ENCODE assay signal across 8 mouse cellular contexts in genomic region chr1:119997644-119998043, GRCm38 (mm10). TPM values are rescaled to one million over a fixed set of nuclear protein-coding genes. Genes with fewer than 3 reads are reported as not detected.
DNase-seq lines count a peak whose midpoint lies in the region; ATAC-seq and TF ChIP-seq lines count a peak whose summit lies in the region.

No protein-coding gene starts in this region.

- intact Hi-C loops in gastrocnemius, postnatal 36 days (cut with DNase I): no loop called here

- no peak for TF ChIP-seq EP300 in heart, postnatal 0 days (IDR thresholded peaks at IDR 0.05; ENCODE audit: low read depth)

- H3K36me3 ChIP-seq in heart, postnatal 0 days (replicated peaks; ENCODE audit: control insufficient read depth, insufficient read depth, low read length): no peaks in the 10 kb centered on the region
- no peaks in the 10 kb centered on the region for H3K36me3 ChIP-seq in limb, embryonic 12.5 days
- H3K36me3 ChIP-seq in midbrain, postnatal 0 days (ENCODE audit: insufficient read depth, low read length): no peaks in the 10 kb centered on the region

- H3K27me3 ChIP-seq in heart, postnatal 0 days (ENCODE audit: control insufficient read depth, insufficient read depth, low read length): no peaks in the 10 kb centered on the region
- H3K27me3 ChIP-seq in limb, embryonic 12.5 days: no peaks in the 10 kb centered on the region; the same call in 1 of the 2 replicates
- H3K27me3 ChIP-seq in midbrain, postnatal 0 days (ENCODE audit: insufficient read depth, low read length): no peaks in the 10 kb centered on the region

- peak; percentile 51; the same call in 1 of the 2 replicates for ATAC-seq in heart, postnatal 0 days (ENCODE audit: insufficient read depth, low read depth)
- ATAC-seq in limb, embryonic 12.5 days (ENCODE audit: insufficient number of reproducible peaks, insufficient read depth, low FRiP score, low TSS enrichment, low read depth): no peak
- no peak for ATAC-seq in midbrain, postnatal 0 days (ENCODE audit: low FRiP score)

- peak overlapping the region; percentile 53 for H3K4me3 ChIP-seq in heart, postnatal 0 days (ENCODE audit: low read depth, low read length)
- H3K4me3 ChIP-seq in limb, embryonic 12.5 days (replicated peaks): peak overlapping the region; percentile 51
- peak overlapping the region; percentile 36 for H3K4me3 ChIP-seq in midbrain, postnatal 0 days (ENCODE audit: low read depth, low read length)

- peak; percentile 27 for TF ChIP-seq CTCF in heart, postnatal 0 days (IDR thresholded peaks at IDR 0.05; ENCODE audit: low read depth)
- TF ChIP-seq CTCF in midbrain, postnatal 0 days (IDR thresholded peaks at IDR 0.05): no peak

- 30% methylated on average over 5 of the region's 5 CpGs for WGBS in heart, postnatal 0 days
- 41% methylated on average over 5 of the region's 5 CpGs for WGBS in limb, embryonic 12.5 days
- WGBS in midbrain, postnatal 0 days: 22% methylated on average over 5 of the region's 5 CpGs

- peak; percentile 15 for DNase-seq in thymus, postnatal 4 days
- DNase-seq in thymus, postnatal 14 days: no peak
- DNase-seq in heart, postnatal 0 days (ENCODE audit: low spot score): no peak
- DNase-seq in midbrain, postnatal 0 days (ENCODE audit: low spot score): no peak
- DNase-seq in layer of hippocampus, adult 18-20 months (ENCODE audit: low spot score in 2 of 2): no peak
- DNase-seq in cerebellum, postnatal 14 days: no peak
- no peak for DNase-seq in gastrocnemius, postnatal 36 days

- no peak overlapping the region for H3K27ac ChIP-seq in heart, postnatal 0 days (ENCODE audit: low read depth)
- no peak overlapping the region for H3K27ac ChIP-seq in limb, embryonic 12.5 days
- H3K27ac ChIP-seq in midbrain, postnatal 0 days (ENCODE audit: low read depth, low read length): no peak overlapping the region

- H3K4me2 ChIP-seq in heart, postnatal 0 days (ENCODE audit: low read depth, low read length): peak overlapping the region; percentile 72
- peak overlapping the region; percentile 76 for H3K4me2 ChIP-seq in limb, embryonic 12.5 days
- H3K4me2 ChIP-seq in midbrain, postnatal 0 days (ENCODE audit: low read depth, low read length, poor library complexity, severe bottlenecking): peak overlapping the region; percentile 73

- no peaks in the 10 kb centered on the region for H3K9me3 ChIP-seq in heart, postnatal 0 days (replicated peaks; ENCODE audit: control insufficient read depth, low read length)
- no peaks in the 10 kb centered on the region for H3K9me3 ChIP-seq in limb, embryonic 12.5 days
- H3K9me3 ChIP-seq in midbrain, postnatal 0 days (ENCODE audit: low read length): no peaks in the 10 kb centered on the region

- no peak overlapping the region for H3K9ac ChIP-seq in heart, postnatal 0 days (replicated peaks; ENCODE audit: low read depth, low read length)
- H3K9ac ChIP-seq in limb, embryonic 12.5 days (replicated peaks): no peak overlapping the region
- H3K9ac ChIP-seq in midbrain, postnatal 0 days (replicated peaks; ENCODE audit: low read length, poor library complexity, severe bottlenecking): no peak overlapping the region

- no peaks in the 10 kb centered on the region for H3K4me1 ChIP-seq in heart, postnatal 0 days (ENCODE audit: control insufficient read depth, insufficient read depth)
- 0 out of 2 replicates have a peak, but pooled peaks cover 3% of the 10 kb centered on the region for H3K4me1 ChIP-seq in limb, embryonic 12.5 days (replicated peaks)
- H3K4me1 ChIP-seq in midbrain, postnatal 0 days (ENCODE audit: insufficient read depth, low read length): 0 out of 2 replicates have a peak, but pooled peaks cover 3% of the 10 kb centered on the region

RNA-seq across cellular contexts. Expression of gene Cfap221, which starts 0.6 kb away (rescaled TPM):
- total RNA-seq in heart, postnatal 0 days (2014; rRNA removed; ENCODE audit: low replicate concordance): not detected in 2 replicates
- polyA plus RNA-seq in heart, postnatal 0 days (2015; fragmentation: Nextera tagmentation; extraction: Ambion mirVana): 0.04 TPM in 1 of 2 replicates, not detected in the other
- 0.11 and 0.23 TPM in 2 replicates for polyA plus RNA-seq in limb, embryonic 12.5 days (2016; fragmentation: Nextera tagmentation; extraction: Ambion mirVana)
- 0.55 TPM in 1 of 2 replicates, not detected in the other for total RNA-seq in midbrain, postnatal 0 days (2014; rRNA removed)
- 0.13 and 0.63 TPM in 2 replicates for polyA plus RNA-seq in midbrain, postnatal 0 days (2015; fragmentation: Nextera tagmentation; extraction: Ambion mirVana)
- total RNA-seq in layer of hippocampus, adult 18-20 months (2021): under 1 TPM; 0.38 to 0.94 TPM
- total RNA-seq in gastrocnemius, postnatal 36 days (2021): not detected

RNA-seq across cellular contexts. Expression of gene Sctr, which starts 9.1 kb away (rescaled TPM):
- not detected in 2 replicates for total RNA-seq in heart, postnatal 0 days (2014; rRNA removed; ENCODE audit: low replicate concordance)
- not detected in 2 replicates for polyA plus RNA-seq in heart, postnatal 0 days (2015; fragmentation: Nextera tagmentation; extraction: Ambion mirVana)
- polyA plus RNA-seq in limb, embryonic 12.5 days (2016; fragmentation: Nextera tagmentation; extraction: Ambion mirVana): 0.12 TPM in 1 of 2 replicates, not detected in the other
- 0.66 and 1.6 TPM in 2 replicates for total RNA-seq in midbrain, postnatal 0 days (2014; rRNA removed)
- 1.00 and 1.0 TPM in 2 replicates for polyA plus RNA-seq in midbrain, postnatal 0 days (2015; fragmentation: Nextera tagmentation; extraction: Ambion mirVana)
- 1 to 10 TPM in 1 of 2 experiments, under 1 TPM in 1; 0.81 to 1.0 TPM for total RNA-seq in layer of hippocampus, adult 18-20 months (2021)
- total RNA-seq in gastrocnemius, postnatal 36 days (2021): 1 to 10 TPM; 3.2 to 3.7 TPM
